ENCODE assay signal across 8 mouse cellular contexts in the genomic region with DNA sequence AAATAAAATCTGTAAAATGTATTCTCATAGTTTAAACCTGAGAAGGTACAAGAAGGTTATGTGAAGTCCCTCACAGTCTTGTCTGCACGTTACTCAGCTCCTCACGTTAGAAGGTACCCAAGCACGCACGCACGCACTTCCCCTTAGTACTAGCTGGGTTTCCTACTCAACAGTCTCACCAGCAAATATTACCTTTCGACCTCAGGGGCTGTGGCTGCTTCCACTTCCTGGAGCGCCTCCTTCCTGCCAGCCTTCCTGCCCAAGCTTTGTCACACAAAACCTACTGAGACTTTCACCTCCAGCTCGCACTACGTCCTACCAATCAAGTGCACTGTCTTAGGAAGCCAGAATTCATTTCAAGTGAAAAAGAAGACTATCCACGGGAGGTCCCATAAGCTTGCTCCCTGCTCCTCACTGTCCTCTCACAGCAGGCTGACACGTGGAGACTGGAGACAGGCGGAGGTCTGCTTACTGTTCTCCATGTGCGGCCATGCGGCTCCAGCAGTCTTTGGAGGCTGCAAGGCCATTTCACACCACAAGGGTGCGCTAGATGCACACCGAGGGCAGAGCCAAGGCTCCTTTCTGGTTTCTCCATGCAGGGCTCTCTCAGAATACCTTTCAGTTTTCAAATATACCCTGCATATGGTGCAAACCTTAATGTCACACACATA. TPM values are rescaled to one million over a fixed set of nuclear protein-coding genes. Genes with fewer than 3 reads are reported as not detected.
DNase-seq lines count a peak whose midpoint lies in the region; TF ChIP-seq lines count a peak whose summit lies in the region.

No protein-coding gene starts in this region.

- peaks cover 4% of the 10 kb centered on the region for H3K4me1 ChIP-seq in cortical plate, adult 2 months (ENCODE audit: control insufficient read depth, insufficient read depth, low read length)
- H3K4me1 ChIP-seq in megakaryocyte, embryonic 14.5 days, result peaks cover 69% of the 10 kb centered on the region

- DNase-seq in adipocyte (ENCODE audit: low spot score), result peak; percentile 86
- peak; percentile 71 to 74 for DNase-seq in gastrocnemius, adult 8-10 months (ENCODE audit: low spot score in 2 of 2)
- DNase-seq in hindlimb bud, embryonic 11.5 days (ENCODE audit: extremely low spot score, low read depth, low spot score), result peak; percentile 71
- peak; percentile 86 to 94 for DNase-seq in left cerebral cortex, adult 2 months (ENCODE audit: extremely low spot score in 1 of 2, low spot score in 2 of 2)
- peak; percentile 89 to 92 for DNase-seq in right cerebral cortex, postnatal 10 days (ENCODE audit: low spot score in 2 of 2)
- DNase-seq in urinary bladder, postnatal 14 days (ENCODE audit: low spot score), result peak; percentile 94

- H3K27me3 ChIP-seq in megakaryocyte, embryonic 14.5 days (replicated peaks), result no peaks in the 10 kb centered on the region

- no peak overlapping the region for H3K27ac ChIP-seq in cortical plate, adult 2 months (ENCODE audit: insufficient read depth, low read length)
- no peak overlapping the region for H3K27ac ChIP-seq in left cerebral cortex, adult 2 months

- intact Hi-C loops in left cerebral cortex, adult 2 months (cut with DNase I), result loop anchor here (1.0 to 5.0 kb wide), 2 partner anchors 55 to 227 kb away; no protein-coding TSS in a partner anchor

- TF ChIP-seq CTCF in cortical plate, adult 2 months (IDR thresholded peaks at IDR 0.05; ENCODE audit: extremely low read depth, insufficient read depth, low read length), result peak; percentile 99
- TF ChIP-seq CTCF in left cerebral cortex, adult 2 months (IDR thresholded peaks at IDR 0.05), result peak; percentile 100

- H3K36me3 ChIP-seq in megakaryocyte, embryonic 14.5 days (replicated peaks; ENCODE audit: low read length), result peaks cover 39% of the 10 kb centered on the region

- TF ChIP-seq POLR2A in cortical plate, adult 2 months (IDR thresholded peaks at IDR 0.05; ENCODE audit: extremely low read depth, insufficient read depth, low read length), result no peak

- H3K4me3 ChIP-seq in cortical plate, adult 2 months (ENCODE audit: insufficient read depth, low read length), result no peak overlapping the region
- H3K4me3 ChIP-seq in left cerebral cortex, adult 2 months, result no peak overlapping the region
- peak overlapping the region; percentile 88 for H3K4me3 ChIP-seq in megakaryocyte, embryonic 14.5 days (replicated peaks)

- H3K9me3 ChIP-seq in megakaryocyte, embryonic 14.5 days, result no peaks in the 10 kb centered on the region

RNA-seq across cellular contexts. Expression of a gene that starts 18.5 kb away (rescaled TPM):
- polyA plus RNA-seq in cortical plate, adult 2 months (2012; rRNA removed), result 16.3 and 16.8 TPM in 2 replicates
- total RNA-seq in gastrocnemius, adult 8-10 months (2022), result 10 to 100 TPM; 10.4 to 15.0 (median 11.0) TPM
- total RNA-seq in left cerebral cortex, adult 2 months (2021), result 10 to 100 TPM; 47.6 to 51.8 TPM
- polyA plus RNA-seq in megakaryocyte, embryonic 14.5 days (2012; ENCODE audit: insufficient read depth, low replicate concordance), result 31.0 and 61.1 TPM in 2 replicates
